Mouse (Mus musculus) kidney, embryonic 15.5 days (tissue): ENCODE measurements around the gene Tubg1. TPM values are rescaled to one million over a fixed set of nuclear protein-coding genes. Genes with fewer than 3 reads are reported as not detected.

Experiments used
- ATAC-seq: fragments of 200-750 bp; cut with Nextera tagmentation; replicated peaks from 2 replicates; pipeline ENCODE4 v1.8.0; 2017; ENCODE audit warnings: moderate TSS enrichment; ENCODE audit not compliant: low FRiP score
- H3K27ac ChIP-seq: fragments of 300-500 bp; sonication (generic); 2 replicates; pipeline ENCODE4 v1.5.1; 2015; ENCODE audit warnings: mild to moderate bottlenecking, inconsistent platforms
- H3K27me3 ChIP-seq: fragments of 300-500 bp; sonication (generic); 2 replicates; pipeline ENCODE4 v1.6.1; 2015; ENCODE audit warnings: inconsistent platforms
- H3K36me3 ChIP-seq: fragments of 300-500 bp; sonication (generic); 2 replicates; pipeline ENCODE4 v1.6.1; 2015; ENCODE audit warnings: inconsistent platforms
- H3K4me1 ChIP-seq: fragments of 300-500 bp; sonication (generic); 2 replicates; pipeline ENCODE4 v1.6.1; 2015; ENCODE audit warnings: inconsistent platforms
- H3K4me2 ChIP-seq: fragments of 300-500 bp; sonication (generic); 2 replicates; pipeline ENCODE4 v1.6.1; 2015; ENCODE audit warnings: moderate library complexity, mild to moderate bottlenecking, inconsistent platforms
- H3K4me3 ChIP-seq: fragments of 300-500 bp; sonication (generic); replicated peaks from 2 replicates; pipeline ENCODE4 v1.5.1; 2015; ENCODE audit warnings: mild to moderate bottlenecking, inconsistent platforms
- H3K9ac ChIP-seq: fragments of 300-500 bp; sonication (generic); 2 replicates; pipeline ENCODE4 v1.6.1; 2015; ENCODE audit warnings: mild to moderate bottlenecking, inconsistent platforms
- H3K9me3 ChIP-seq: fragments of 300-500 bp; sonication (generic); replicated peaks from 2 replicates; pipeline ENCODE4 v1.6.1; 2016; ENCODE audit warnings: inconsistent platforms
- WGBS: fragments of 180-500 bp; shearing (Covaris S2); methylation state at CpG from one replicate; pipeline ENCODE4 v1.1.7; 2015; ENCODE audit warnings: mixed read lengths; 5-methylcytosine and 5-hydroxymethylcytosine counted together
- polyA plus RNA-seq: library from polyadenylated mRNA; unstranded; fragments of >200 nt; fragmentation: Nextera tagmentation; extraction: Ambion mirVana; gene quantifications from 2 replicates; pipeline ENCODE4 v1.2.1, GENCODE M21; 2015

Gene Tubg1
- polyA plus RNA-seq, 1 experiment from 2014 or later = 99.6 TPM

GRCm38 (mm10) chr11:101084811-101085210 lies 34.9 kb upstream of the Tubg1 start:
- no peak overlapping the region for H3K9ac ChIP-seq
- H3K4me2 ChIP-seq = no peak overlapping the region
- no peaks in the 10 kb centered on the region for H3K9me3 ChIP-seq
- peaks cover 20% of the 10 kb centered on the region for H3K27me3 ChIP-seq
- H3K27ac ChIP-seq = no peak overlapping the region
- ATAC-seq = no peak
- peaks cover 57% of the 10 kb centered on the region for H3K4me1 ChIP-seq
- 93% methylated on average over 12 of the region's 12 CpGs for WGBS
- H3K4me3 ChIP-seq = no peak overlapping the region
- H3K36me3 ChIP-seq = peaks cover 25% of the 10 kb centered on the region

GRCm38 (mm10) chr11:101085617-101086322 lies 34.0 kb upstream of the Tubg1 start:
- Histone ChIP-seq H3K27ac (peak overlapping the region; percentile 90; the same call in 1 of the 2 replicates), H3K9me3 (no peaks in the 10 kb centered on the region), H3K36me3 (peaks cover 35% of the 10 kb centered on the region), H3K9ac (no peak overlapping the region), H3K4me1 (peaks cover 54% of the 10 kb centered on the region), H3K4me3 (peak overlapping the region; percentile 81; the same call in 1 of the 2 replicates), H3K4me2 (no peak overlapping the region), H3K27me3 (peaks cover 10% of the 10 kb centered on the region)
- WGBS = 94% methylated on average over 18 of the region's 18 CpGs
- ATAC-seq = no peak

- H3K27ac ChIP-seq = peak overlapping the region; percentile 90
- peaks cover 52% of the 10 kb centered on the region for H3K4me1 ChIP-seq
- H3K9me3 ChIP-seq = no peaks in the 10 kb centered on the region
- WGBS = 80% methylated on average over 6 of the region's 6 CpGs
- ATAC-seq = no peak
- H3K9ac ChIP-seq = peak overlapping the region; percentile 83; the same call in 1 of the 2 replicates
- H3K4me2 ChIP-seq = peak overlapping the region; percentile 91
- H3K36me3 ChIP-seq = peaks cover 40% of the 10 kb centered on the region
- H3K4me3 ChIP-seq = peak overlapping the region; percentile 81
- H3K27me3 ChIP-seq = peaks cover 5% of the 10 kb centered on the region
Observed at GRCm38 (mm10) chr11:101086323-101086674, 33.4 kb upstream of the Tubg1 start.

GRCm38 (mm10) chr11:101086756-101087681 lies 32.7 kb upstream of the Tubg1 start, which contains the start of gene Mlx:
Gene Mlx, plus strand, starts transcription at chr11:101087277.
- H3K27ac ChIP-seq = peak within 1 kb of the TSS; percentile 90
- peaks cover 47% of the 10 kb centered on the region for H3K36me3 ChIP-seq
- peak within 1 kb of the TSS; percentile 91 for H3K4me2 ChIP-seq
- peak within 1 kb of the TSS; percentile 81 for H3K4me3 ChIP-seq
- 1% methylated on average over 52 of the region's 52 CpGs for WGBS
- H3K9me3 ChIP-seq = no peaks in the 10 kb centered on the region
- H3K9ac ChIP-seq = peak within 1 kb of the TSS; percentile 83
- ATAC-seq = peak; percentile 86
- peaks cover 45% of the 10 kb centered on the region for H3K4me1 ChIP-seq
- H3K27me3 ChIP-seq = no peaks in the 10 kb centered on the region

- Histone ChIP-seq H3K27me3 (no peaks in the 10 kb centered on the region), H3K4me1 (peaks cover 45% of the 10 kb centered on the region), H3K4me3 (peak overlapping the region; percentile 81), H3K9ac (peak overlapping the region; percentile 83), H3K9me3 (no peaks in the 10 kb centered on the region), H3K4me2 (peak overlapping the region; percentile 91), H3K36me3 (peaks cover 54% of the 10 kb centered on the region), H3K27ac (peak overlapping the region; percentile 90)
- no peak; the same call in 1 of the 2 replicates for ATAC-seq
- WGBS = 9% methylated on average over 8 of the region's 8 CpGs
Observed at GRCm38 (mm10) chr11:101087682-101088055, 32.1 kb upstream of the Tubg1 start.

- H3K9ac ChIP-seq = no peak overlapping the region
- ATAC-seq = no peak
- WGBS = 86% methylated on average over 1 of the region's 1 CpGs
- no peaks in the 10 kb centered on the region for H3K27me3 ChIP-seq
- no peak overlapping the region for H3K4me2 ChIP-seq
- H3K9me3 ChIP-seq = no peaks in the 10 kb centered on the region
- H3K4me1 ChIP-seq = peaks cover 48% of the 10 kb centered on the region
- peaks cover 62% of the 10 kb centered on the region for H3K36me3 ChIP-seq
- no peak overlapping the region for H3K4me3 ChIP-seq
- H3K27ac ChIP-seq = no peak overlapping the region
Observed at GRCm38 (mm10) chr11:101089931-101090330, 29.8 kb upstream of the Tubg1 start.

- H3K27ac ChIP-seq = peak overlapping the region; percentile 54; the same call in 1 of the 2 replicates
- peaks cover 17% of the 10 kb centered on the region for H3K4me1 ChIP-seq
- H3K4me2 ChIP-seq = peak overlapping the region; percentile 92
- under 1% methylated on average over 18 of the region's 18 CpGs for WGBS
- H3K4me3 ChIP-seq = peak overlapping the region; percentile 80
- no peak; the same call in 1 of the 2 replicates for ATAC-seq
- H3K27me3 ChIP-seq = no peaks in the 10 kb centered on the region
- no peaks in the 10 kb centered on the region for H3K9me3 ChIP-seq
- H3K36me3 ChIP-seq = peaks cover 71% of the 10 kb centered on the region
- peak overlapping the region; percentile 70 for H3K9ac ChIP-seq
Observed at GRCm38 (mm10) chr11:101094930-101095313, 24.8 kb upstream of the Tubg1 start.

- peak; percentile 96 for ATAC-seq
- H3K4me1 ChIP-seq = peaks cover 17% of the 10 kb centered on the region
- peak within 1 kb of the TSS; percentile 70 for H3K9ac ChIP-seq
- H3K36me3 ChIP-seq = peaks cover 71% of the 10 kb centered on the region
- peak within 1 kb of the TSS; percentile 95 for H3K27ac ChIP-seq
- H3K4me3 ChIP-seq = peak within 1 kb of the TSS; percentile 80
- no peaks in the 10 kb centered on the region for H3K27me3 ChIP-seq
- under 1% methylated on average over 43 of the region's 43 CpGs for WGBS
- H3K9me3 ChIP-seq = no peaks in the 10 kb centered on the region
- peak within 1 kb of the TSS; percentile 92 for H3K4me2 ChIP-seq
Observed at GRCm38 (mm10) chr11:101095314-101096024, 24.3 kb upstream of the Tubg1 start, which contains the start of gene Psmc3ip. Gene Psmc3ip, minus strand, starts transcription at chr11:101095436.

- no peak for ATAC-seq
- no peak overlapping the region for H3K4me2 ChIP-seq
- peaks cover 71% of the 10 kb centered on the region for H3K36me3 ChIP-seq
- peaks cover 17% of the 10 kb centered on the region for H3K4me1 ChIP-seq
- 77% methylated on average over 8 of the region's 8 CpGs for WGBS
- no peaks in the 10 kb centered on the region for H3K9me3 ChIP-seq
- no peaks in the 10 kb centered on the region for H3K27me3 ChIP-seq
- 0 out of 2 replicates have a peak overlapping the region, but pooled peaks have one; percentile 12 for H3K9ac ChIP-seq
- no peak overlapping the region for H3K27ac ChIP-seq
- H3K4me3 ChIP-seq = no peak overlapping the region
Observed at GRCm38 (mm10) chr11:101098231-101098630, 21.5 kb upstream of the Tubg1 start.

- H3K9me3 ChIP-seq = no peaks in the 10 kb centered on the region
- no peaks in the 10 kb centered on the region for H3K4me1 ChIP-seq
- no peak overlapping the region for H3K4me3 ChIP-seq
- no peak overlapping the region for H3K4me2 ChIP-seq
- ATAC-seq = no peak
- no peaks in the 10 kb centered on the region for H3K27me3 ChIP-seq
- peaks cover 90% of the 10 kb centered on the region for H3K36me3 ChIP-seq
- no peak overlapping the region for H3K27ac ChIP-seq
- 90% methylated on average over 5 of the region's 5 CpGs for WGBS
- no peak overlapping the region for H3K9ac ChIP-seq
Observed at GRCm38 (mm10) chr11:101103011-101103410, 16.7 kb upstream of the Tubg1 start.

- Histone ChIP-seq H3K4me1 (no peaks in the 10 kb centered on the region), H3K9me3 (no peaks in the 10 kb centered on the region), H3K36me3 (peaks cover 30% of the 10 kb centered on the region), H3K27ac (no peak overlapping the region), H3K27me3 (no peaks in the 10 kb centered on the region), H3K4me2 (no peak overlapping the region), H3K9ac (no peak overlapping the region), H3K4me3 (no peak overlapping the region)
- no peak for ATAC-seq
- 76% methylated on average over 4 of the region's 4 CpGs for WGBS
Observed at GRCm38 (mm10) chr11:101109351-101109750, 10.4 kb upstream of the Tubg1 start.
